Mouse (Mus musculus) activated CD4-positive, CD25-positive, alpha-beta regulatory T cell, adult 4 months (primary cell): ENCODE data around the gene Gm4846. TPM values are rescaled to one million over a fixed set of nuclear protein-coding genes. Genes with fewer than 3 reads are reported as not detected.
"Not testable (repeated sequence)": the region's sequence is repeated elsewhere in the genome, so short reads cannot be mapped to it uniquely, and the experiment has no call there.

Experiments
- ATAC-seq: one replicate; pipeline ENCODE4 v1.8.0; 2017
- polyA plus RNA-seq, 2 experiments: library from polyadenylated mRNA; unstranded; fragments of 100-300 nt; shearing (Covaris generic); gene quantifications; one replicate each; pipeline ENCODE4 v1.2.1; 2017

Gm4846 gene
- polyA plus RNA-seq = not detected

- ATAC-seq = not testable (repeated sequence)
Observed at GRCm38 (mm10) chr1:166497488-166497887, at the start of gene Gm4846. Gene Gm4846 (minus strand): TSS chr1:166497588.

DNA sequence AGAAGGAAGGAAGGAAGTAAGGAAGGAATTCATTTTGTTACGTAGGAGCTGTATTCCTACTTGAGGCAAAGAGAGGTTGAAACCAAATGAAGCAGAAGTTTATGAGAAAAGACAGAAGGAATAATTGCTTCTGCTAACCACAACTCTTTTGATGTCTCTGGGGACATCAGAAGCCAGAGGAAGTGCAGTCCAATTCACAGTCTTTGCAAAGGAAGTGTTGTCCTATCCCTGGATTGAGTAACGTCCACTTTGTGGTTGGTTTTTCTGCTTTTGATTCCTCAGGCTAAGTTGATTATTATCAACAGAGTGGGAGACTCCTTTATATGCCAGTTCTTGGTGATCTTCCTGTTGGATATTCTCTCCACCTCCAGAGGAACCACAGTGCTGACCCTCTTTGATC is 34.1 kb upstream of the Gm4846 start:
- not testable (repeated sequence) for ATAC-seq

DNA sequence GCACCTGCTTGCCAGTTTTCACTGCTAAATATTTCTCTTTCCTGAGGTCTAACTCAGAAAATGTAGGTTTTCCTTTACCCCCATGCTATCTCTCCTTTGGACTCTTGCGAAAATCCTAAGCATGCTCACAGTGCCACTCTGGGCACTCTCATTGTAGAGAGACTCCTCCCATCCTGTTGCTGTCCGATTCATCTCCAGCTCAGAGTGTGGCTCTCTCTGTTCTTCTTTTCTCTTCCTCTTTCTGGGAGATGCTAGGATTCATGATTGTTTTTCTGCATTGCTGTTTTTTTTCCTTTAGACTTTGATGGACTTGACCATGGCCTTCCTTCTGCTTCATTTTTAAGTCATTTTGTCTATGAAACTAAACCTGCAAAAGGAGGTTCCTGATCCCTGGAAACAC is 27.3 kb upstream of the Gm4846 start:
- ATAC-seq = not testable (repeated sequence)

DNA sequence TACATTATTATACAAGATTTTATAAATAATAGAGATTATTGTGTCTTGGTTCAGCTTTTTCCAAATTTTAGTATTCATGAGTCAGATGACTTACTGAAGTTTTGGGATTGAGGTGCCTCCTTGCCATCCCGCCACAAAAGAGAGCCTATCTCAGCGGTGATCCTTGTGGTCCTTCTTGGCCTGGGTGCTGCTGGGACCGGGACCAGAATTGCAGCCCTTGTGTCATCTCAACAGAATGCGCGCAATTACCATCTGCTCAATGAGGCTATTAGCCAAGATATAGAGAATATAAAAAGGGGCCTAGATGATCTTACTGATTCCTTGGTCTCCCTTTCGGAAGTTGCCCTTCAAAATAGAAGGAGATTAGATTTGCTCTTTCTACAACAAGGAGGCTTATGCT is 22.2 kb upstream of the Gm4846 start:
- ATAC-seq = not testable (repeated sequence)

DNA sequence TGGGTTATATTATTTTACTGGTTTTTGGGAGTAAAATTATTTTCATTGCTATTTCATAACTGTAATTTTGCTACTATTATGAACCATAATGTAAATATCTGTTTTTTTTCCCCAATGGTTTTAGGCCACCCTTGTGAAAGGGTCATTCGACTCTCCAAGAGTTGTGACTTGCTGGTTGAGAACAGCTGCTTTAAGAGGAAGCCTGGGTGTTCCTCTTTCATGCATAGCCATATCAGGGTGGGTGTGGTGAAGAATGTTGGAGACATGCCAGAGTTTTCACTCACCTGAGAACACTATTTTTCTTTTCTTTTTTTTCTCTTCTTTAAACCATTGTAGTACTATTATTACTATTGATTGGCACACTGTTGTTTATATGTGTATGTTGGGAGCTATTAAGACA is 19.2 kb upstream of the Gm4846 start:
- ATAC-seq = no peak

DNA sequence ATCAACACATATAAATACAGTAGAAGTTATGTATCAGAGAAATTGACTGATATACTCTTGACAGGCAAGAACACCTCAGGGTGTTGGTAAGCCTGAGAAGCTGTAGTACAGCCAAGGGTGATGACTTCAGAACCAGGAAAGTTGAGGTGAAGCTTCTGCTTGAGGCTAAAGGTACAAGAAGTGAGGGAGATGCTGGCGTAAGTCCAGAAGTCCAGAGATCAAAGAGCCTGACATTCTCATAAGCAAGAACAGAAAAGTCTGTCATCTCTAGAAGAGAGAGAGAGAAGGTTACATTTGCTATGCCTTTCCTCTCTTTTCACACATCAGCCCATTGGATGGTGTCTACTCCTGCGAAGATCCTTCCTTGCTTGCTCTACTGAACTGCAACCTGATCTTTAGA is 6.8 kb upstream of the Gm4846 start:
- ATAC-seq = not testable (repeated sequence)

DNA sequence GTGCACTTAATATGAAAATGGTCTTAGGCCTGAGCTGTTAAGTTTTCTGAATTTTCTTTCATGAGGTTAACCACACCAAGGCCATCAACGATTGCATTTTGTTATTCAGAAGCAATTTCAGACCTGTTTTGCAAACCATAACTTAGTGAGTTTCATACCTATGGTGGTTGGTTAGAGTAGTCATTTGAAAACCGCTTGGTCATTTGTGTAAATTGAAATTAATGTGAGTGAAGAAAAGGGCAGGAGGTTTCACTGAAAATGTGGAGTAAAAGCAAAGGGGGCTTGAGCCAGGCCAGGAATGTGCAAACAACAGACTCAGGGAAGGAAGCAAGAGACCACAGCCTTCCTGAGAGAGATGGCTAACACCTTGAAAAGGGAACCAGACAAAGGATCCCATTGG is 17.9 kb downstream of the Gm4846 start:
- ATAC-seq = no peak

DNA sequence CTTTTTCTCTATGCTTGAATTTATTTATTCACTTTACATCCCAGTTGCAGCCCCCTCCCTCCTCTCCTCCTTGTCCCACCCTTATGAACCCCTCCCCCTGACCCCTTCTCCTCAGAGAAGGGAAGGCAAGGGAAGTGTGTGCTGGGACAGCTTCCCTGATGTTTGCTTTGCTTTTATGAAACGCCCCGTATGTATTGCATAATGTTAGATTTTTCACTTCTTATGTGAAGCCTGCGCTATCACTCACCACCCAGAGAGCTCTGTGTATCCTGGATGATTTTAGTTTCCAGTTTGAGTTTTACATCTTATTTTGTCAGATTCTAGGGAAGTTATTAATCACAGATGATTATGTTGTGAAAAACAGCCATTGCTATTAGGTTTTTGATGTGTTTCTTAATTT is 30.2 kb downstream of the Gm4846 start:
- no peak for ATAC-seq

DNA sequence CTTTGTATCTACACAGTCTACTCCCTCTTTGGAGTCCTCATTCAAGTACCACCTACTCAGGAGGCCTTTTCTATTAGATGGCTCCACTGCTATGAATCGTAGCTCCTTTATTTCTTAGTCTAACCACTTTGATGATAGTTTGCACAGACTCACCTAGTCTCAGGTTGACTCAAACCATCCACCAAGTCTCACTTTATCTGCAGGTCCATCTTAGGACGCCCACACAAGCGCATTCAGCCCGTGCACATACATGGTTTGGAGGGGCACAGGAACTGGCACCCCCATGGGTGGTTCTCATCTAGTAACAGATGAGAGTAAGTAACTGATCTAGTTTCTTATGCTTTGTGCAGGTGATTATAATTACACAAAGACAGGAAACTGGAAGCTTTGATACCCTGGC is 34.8 kb downstream of the Gm4846 start:
- peak; percentile 84 for ATAC-seq

DNA sequence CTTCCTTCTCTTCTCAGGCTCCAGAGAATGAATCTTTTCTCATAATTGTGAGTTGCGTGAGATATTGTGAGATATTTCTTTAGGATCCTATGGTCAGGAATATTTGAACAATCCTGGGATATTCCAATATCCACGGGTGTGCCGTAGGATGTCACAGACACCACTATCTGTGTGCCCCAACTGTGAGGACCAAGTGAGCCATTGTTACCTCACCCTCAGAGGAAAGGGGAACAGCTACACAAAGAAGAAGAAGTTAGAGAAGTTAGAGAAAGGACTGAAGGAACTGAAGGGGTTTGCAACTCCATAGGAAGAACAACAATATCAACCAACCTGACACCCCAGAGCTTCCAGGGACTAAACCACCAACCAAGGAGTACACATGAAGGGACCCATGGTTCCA is 55.4 kb downstream of the Gm4846 start:
- ATAC-seq = no peak

- no peak for ATAC-seq
Observed at GRCm38 (mm10) chr1:166439426-166439825, 58.0 kb downstream of the Gm4846 start.

Other genes with a start within 250 kb of the Gm4846 start
- gene Ildr2, start 243.4 kb downstream of the Gm4846 start, polyA plus RNA-seq = not detected
- gene Tada1, start 118.5 kb downstream of the Gm4846 start, polyA plus RNA-seq = 10 to 100 TPM; 41.1 to 49.6 TPM
- 1 to 10 TPM; 2.4 to 2.5 TPM for gene Pogk, start 87.7 kb downstream of the Gm4846 start, polyA plus RNA-seq
- gene Gm4847, start 150.1 kb upstream of the Gm4846 start, polyA plus RNA-seq = not detected
- gene Fmo9, start 184.3 kb upstream of the Gm4846 start, polyA plus RNA-seq = not detected